Mouse (Mus musculus) large intestine, adult 2 months (tissue): Measurements from ENCODE around the gene Psip1. TPM values are rescaled to one million over a fixed set of nuclear protein-coding genes. Genes with fewer than 3 reads are reported as not detected.
"Not testable (repeated sequence)": the region's sequence is repeated elsewhere in the genome, so short reads cannot be mapped to it uniquely, and the experiment has no call there.

Experiments used
- DNase-seq: peaks from one replicate; pipeline ENCODE4 v3.0.0-alpha.2; 2012; ENCODE audit warnings: low read depth, low spot score
- WGBS: fragments of 180-500 bp; shearing (Covaris S2); methylation state at CpG from one replicate; pipeline ENCODE4 v1.1.7; 2018; 5-methylcytosine and 5-hydroxymethylcytosine counted together
- polyA plus RNA-seq: library from polyadenylated mRNA; depleted of rRNA; stranded (reverse); fragments of >200 nt; gene quantifications from 2 replicates; pipeline ENCODE4 v1.2.3, GENCODE M21; 2012

Gene Psip1
- polyA plus RNA-seq, 1 experiment = 6.3 TPM

DNA sequence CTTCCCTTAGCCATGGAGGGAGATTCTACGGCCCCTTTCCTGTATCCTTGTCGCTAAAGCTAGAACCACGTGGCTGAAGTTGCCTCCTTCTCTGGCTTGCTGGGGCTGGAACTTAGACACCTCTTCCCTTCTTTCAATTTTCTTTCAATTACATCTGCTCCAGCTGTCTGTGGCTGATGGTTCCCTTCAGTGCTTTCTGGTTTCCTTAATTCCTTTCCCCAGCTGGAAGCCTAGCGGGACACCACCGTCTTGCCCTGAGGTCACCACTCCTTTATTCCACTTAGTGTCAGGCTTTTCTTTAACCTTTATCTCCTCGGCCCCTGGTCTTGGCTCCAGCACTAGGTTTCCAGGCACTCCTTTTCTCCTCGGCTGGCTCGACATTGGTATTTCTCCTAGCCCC is 24.8 kb upstream of the Psip1 start:
- WGBS = 82% methylated on average over 8 of the region's 8 CpGs

DNA sequence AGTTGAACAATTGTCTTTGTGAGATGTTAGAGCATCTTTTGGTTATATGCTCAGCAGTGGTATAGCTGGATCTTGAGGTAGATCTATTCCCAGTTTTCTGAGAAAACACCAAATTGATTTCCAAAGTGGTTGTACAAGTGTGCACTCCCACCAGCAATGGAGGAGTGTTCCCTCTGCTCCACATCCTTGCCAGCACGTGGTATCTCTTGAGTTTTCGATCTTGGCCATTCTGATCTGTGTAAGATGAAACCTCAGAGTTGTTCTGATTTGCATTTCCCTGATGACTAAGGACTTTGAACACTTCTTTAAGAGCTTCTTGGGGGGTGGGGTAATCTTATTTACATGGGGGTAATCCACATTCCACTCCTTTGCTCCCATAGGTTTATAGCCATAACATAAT is 23.3 kb upstream of the Psip1 start:
- 29% methylated on average over 2 of the region's 2 CpGs for whole genome bisulfite sequencing
- DNase-seq = no peak

More for the DNA sequence above, 24.8 kb upstream of the Psip1 start:
- no peak for DNase-seq

DNA sequence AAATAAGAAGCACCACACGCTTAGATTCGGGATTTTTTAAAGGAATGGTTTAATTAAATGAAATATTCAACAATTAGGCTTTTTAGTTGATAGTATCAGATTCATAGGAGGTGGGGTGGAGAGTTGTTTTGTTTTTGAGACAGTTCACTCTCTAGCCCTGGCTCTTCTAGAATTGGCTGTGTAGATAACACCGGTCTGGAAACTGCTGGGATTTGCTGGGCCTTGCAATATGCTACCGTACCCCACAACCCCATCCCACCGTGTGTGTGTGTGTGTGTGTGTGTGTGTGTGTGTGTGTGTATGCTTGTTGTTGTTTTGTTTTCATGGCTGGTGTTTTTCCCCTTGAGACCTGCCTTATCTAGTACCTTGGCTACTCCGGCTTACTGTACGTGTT is 14.8 kb upstream of the Psip1 start:
- no peak for DNase-seq
- WGBS = 54% methylated on average over 7 of the region's 7 CpGs

DNA sequence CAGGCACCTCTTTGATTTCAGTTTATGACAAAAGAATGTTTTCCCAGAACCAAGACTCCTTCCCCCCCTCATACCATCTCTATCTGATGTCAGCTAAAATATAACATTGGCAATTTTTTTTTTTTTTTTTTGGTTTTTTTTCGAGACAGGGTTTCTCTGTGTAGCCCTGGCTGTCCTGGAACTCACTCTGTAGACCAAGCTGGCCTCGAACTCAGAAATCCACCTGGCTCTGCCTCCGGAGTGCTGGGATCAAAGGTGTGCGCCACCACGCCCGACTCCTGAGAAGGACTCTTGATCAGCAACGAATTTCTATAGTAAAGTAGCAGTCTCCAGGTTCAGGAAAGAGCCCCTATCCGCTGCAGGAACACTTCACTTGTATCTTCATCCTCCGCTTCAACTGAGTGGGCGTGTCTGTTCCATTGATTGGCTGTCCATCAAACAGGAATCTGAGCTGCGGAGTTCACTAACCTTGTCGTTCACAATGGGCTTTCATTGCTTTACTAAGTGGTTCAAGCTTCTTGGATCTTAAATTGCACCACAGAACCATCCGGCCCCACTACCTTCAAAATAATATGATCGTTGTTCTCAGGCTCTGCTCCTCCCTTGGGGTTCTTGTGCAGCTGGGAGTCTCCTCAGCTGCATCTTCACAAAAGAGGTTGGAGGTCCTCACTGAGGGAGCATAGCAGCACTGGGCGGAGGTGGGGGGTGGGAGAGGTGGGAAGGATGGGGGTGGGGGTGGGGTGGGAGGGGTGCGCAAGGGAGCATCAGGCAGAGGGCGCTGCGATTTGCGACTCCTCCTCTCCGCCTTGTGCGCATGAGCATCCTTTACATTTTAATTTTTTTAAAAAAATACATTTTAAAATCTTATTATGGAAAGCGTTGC is 14.1 kb upstream of the Psip1 start:
- no peak for DNase-seq
- WGBS = 21% methylated on average over 22 of the region's 22 CpGs

DNA sequence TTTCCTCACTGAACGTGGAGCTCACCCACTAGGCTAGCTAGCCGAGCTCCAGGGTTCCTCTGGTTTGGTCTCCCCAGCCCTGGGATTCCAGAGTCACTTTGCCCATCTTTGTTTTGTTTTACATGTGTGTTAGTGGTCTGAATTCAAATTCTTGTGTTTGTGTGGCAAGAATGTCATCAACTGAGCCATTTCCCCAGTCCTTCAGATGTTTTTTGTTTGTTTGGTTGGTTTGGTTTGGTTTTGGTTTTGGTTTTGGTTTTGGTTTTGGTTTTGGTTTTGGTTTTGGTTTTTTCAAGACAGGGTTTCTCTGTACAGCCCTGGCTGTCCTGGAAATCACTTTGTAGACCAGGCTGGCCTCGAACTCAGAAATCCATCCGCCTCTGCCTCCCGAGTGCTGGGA is 10.8 kb upstream of the Psip1 start:
- 87% methylated on average over 5 of the region's 5 CpGs for WGBS
- not testable (repeated sequence) for DNase-seq

DNA sequence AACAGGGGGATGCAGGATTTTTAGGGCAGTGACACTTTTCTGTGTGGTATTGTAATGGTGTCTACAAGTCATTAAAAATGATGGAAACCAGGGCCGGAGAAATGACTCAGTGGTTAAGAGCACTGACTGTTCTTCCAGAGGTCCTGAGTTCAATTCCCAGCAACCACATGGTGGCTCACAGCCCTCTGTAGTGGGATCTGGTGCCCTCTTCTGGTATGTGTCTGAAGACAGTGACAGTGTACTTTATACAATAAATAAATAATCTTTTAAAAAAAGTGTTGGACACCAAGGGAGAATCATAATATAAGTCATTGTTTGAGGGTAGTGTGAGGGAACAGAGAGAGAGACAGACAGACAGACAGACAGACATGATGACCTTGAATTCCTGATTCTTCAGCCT is 6.9 kb upstream of the Psip1 start:
- DNase-seq = no peak
- whole genome bisulfite sequencing = 86% methylated on average over 1 of the region's 1 CpGs

DNA sequence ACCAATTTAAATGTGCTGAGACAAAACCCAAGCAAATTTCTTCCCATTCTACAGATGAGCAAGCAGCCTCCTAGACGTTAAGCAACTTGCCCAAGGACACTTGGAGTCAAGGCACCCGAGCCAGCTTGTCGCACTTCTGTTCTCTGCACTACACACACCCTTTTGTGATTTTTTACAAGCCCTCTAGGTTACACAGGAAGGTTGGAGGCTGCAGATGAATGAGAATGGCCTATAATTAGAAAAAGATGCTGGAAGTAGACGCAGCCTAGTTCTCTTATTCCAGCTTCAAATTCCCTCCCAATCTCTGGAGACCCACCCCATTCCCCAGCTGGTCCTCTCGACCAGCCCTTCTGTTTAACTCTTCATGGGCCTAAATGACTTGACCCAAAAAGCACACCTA is 2.9 kb upstream of the Psip1 start:
- no peak for DNase-seq
- WGBS = 37% methylated on average over 5 of the region's 5 CpGs

DNA sequence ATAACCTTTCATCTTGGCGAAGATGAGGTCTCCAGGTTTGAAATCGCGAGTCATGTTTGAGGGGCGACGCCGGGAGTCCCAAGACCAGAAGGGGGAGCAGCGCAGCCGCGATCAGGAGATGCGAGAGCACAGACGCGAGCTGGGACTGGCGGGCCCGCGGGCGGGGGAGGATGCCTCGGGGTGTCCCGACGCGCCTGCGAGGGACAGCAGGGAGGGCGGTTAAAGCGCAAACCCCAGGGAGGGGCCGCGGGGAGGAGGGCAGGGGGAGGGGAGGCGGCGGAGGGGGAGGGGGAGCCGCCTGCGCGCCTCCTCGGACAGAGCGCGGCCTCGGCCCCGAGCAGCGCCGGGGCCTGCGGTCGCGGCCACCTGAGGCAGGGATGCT is 533 bp downstream of the Psip1 start:
- 2% methylated on average over 28 of the region's 40 CpGs for WGBS
- peak; percentile 18 for DNase-seq

DNA sequence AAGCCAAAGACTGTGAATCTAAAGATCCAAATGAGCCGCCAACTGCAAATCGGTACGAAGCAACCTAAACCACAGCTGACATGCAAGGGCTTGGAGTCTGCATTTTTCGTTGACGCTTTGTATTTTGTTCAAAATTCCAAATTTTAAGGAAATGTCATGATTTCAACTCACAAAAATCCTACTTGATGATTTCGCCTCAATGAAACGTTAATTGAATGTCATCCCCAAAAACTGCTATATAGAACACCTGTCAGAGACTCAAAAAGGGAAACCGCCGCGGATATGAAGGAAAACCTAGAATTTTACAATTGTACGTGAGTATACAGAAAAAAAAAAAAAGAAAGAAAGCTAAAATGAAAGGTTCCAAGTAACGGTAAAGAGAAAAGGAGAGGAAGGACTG is 1.0 kb downstream of the Psip1 start:
- WGBS = 30% methylated on average over 12 of the region's 12 CpGs
- DNase-seq = no peak

DNA sequence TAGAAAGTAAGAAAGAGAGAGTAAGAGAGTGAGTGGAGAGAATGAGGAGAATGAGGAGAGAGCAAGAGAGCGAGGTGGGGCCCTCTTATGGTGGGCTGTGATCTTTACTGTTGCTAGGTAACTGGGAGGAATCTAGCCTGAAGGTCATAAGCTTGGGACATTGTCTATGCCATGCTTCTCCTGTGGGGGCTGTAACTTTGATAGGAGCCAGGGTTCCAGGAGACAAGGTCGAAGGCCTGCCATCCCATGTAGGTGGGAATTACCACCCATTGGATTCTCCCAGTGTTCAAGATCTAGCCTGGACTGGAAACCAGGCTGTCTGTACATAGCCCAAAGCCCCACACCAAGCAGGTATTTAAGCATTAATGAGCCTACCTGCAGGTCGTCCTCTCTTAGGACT is 18.1 kb downstream of the Psip1 start:
- 87% methylated on average over 3 of the region's 3 CpGs for WGBS

DNA sequence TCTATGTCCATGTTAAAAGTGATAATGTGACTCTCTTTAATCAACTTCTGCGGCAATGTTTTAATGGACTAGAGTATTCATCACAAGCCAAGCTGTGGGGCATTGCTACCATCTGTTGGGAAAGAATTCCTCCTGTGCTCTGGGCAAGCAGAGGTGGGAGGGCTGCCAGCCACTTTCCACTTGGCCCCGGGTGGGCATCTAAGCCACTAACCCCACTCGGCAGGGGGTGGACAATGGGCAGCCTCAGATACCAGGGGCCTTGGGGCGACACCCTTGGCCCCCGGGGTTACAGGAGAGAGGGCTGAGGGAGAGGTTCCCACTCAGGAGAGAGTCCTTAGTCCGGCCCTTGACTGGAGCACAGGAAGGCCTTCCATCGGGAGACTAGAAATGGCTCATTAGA is 18.6 kb downstream of the Psip1 start:
- 87% methylated on average over 7 of the region's 7 CpGs for WGBS
- DNase-seq = no peak

More for the DNA sequence above, 18.1 kb downstream of the Psip1 start:
- no peak for DNase-seq

DNA sequence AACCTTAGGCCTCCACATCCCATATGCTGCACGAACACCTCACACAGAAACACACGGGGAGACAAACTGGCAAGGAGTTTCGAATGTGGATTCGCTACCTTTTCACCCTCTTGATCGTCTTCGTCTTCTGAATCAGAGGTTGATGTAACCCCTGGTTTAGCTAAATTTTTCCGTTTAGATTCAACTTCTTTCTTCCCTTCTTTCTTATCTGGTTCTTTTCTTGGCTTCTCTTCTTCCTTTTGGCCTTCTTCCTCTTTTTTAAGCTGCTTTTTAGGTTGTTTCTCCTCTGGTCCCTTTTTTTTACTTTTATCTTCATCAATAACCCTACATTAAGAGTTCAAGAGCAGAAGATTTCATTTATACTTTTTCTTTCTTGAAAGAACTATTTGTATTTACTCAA is 21.4 kb downstream of the Psip1 start:
- DNase-seq = no peak
- WGBS = 89% methylated on average over 7 of the region's 7 CpGs

DNA sequence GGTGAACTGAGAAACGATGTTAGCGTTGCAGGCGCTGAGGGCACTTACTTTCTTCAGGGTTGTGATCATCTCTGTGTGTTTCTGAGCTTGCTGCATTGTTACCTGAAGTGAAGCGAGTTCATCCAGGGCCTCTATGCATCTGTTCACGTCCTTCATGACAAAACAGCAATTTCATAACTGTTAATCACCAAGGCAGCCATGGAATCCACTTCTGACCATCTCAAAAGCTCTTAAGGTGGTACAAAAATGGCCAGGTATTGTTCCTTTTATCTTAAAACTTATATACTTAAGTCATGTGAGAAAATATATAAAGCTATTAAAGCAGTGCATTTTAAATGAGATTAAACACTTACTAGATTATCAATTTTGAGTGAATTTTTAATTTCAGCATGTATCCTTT is 26.2 kb downstream of the Psip1 start:
- WGBS = 90% methylated on average over 5 of the region's 5 CpGs
- no peak for DNase-seq

DNA sequence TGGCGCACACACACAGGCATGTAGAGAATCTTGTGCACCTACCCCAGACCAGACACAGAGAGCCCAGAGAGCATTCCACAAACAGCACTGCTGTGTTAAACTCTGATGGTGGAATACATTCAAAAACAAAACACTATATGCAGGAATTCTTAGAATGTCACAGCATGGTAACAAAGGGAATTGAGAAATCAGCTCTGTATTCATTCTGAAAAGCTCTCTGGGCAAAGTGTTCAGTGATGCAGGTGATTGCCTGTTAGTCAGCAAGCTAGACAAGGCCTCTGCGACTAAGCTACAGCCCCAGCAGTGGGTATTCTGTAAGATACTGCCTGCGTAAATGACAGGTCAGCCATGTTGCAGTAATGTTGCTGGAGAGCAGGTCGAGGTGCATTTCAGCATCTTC is 35.5 kb downstream of the Psip1 start:
- DNase-seq = no peak
- WGBS = 92% methylated on average over 4 of the region's 4 CpGs

DNA sequence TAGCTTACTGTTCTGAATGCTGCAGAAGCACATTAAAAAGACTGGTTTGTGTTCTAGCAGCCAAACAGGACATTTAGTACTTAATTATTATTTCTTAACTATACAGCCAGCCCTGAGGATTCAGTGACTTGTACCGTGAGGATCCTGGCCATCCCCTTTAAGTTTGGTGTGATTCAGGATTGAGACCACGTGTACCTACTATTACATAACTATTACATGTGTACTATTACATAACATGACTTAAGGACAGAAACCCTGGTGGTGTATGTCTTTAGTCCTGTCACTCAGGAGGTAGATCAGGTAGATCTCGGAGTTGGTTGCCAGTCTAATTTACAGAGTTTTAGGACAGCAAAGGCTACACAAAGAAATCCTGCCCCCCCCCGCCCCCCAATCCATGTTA is 45.2 kb downstream of the Psip1 start:
- no peak for DNase-seq
- 89% methylated on average over 4 of the region's 4 CpGs for WGBS

DNA sequence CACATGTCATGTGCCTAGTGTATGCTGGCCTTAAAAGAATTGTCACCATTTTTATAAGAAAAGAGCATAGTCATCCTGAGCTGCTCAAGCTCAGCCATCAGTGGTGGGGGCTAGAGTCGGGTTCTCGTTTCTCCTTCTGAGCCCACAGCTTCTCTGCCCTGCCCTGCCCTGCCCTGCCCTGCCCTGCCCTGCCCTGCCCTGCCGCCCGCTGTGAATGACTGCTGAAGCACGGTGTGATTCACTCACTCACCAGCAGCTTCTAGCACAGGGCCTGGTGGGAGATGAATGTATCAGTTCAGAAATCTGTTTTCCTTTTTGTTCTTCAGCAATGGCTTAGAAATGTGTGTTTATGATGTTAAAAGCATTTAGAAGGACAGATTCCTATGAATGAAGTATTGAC is 47.2 kb downstream of the Psip1 start:
- WGBS = 28% methylated on average over 5 of the region's 5 CpGs
- no peak for DNase-seq

DNA sequence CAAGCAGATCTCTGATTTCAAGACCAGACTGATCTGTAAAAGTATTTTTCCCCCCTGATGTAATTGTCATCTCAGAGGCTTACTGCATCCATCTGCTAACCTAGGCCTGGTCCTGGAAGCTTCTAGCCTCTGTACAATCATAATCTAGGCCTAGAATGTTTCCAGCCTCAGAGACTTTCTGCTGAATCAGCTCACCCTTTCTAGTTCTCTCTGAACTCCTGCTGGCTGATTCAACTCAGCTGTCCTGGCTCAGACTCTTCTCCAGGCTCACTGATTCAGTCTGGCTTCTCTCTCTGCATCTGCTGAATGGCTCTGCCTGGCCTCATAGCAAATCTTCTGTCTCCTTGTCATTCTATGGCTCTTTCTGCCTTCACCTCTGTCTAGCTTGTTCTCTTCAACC is 48.1 kb downstream of the Psip1 start:
- no peak for DNase-seq

DNA sequence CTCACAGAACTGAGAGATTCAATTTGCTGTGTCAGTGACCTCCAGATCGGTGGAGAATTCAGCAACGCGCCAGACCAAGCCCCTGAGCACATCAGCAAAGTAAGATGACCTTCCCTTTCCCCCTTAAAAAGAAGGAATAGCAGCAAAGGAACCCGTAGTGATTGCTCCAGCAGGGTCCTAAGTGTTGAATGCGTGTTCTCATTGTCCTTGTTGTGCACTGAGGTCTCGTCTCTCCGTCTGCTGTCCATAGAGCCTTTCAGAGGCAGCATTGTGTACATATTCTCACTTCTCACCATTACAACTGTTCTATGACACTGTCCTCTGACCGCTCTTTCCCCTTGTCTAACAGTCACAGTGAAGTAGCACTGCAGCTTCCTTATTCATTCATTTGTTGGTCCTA is 49.9 kb downstream of the Psip1 start:
- DNase-seq = no peak
- 93% methylated on average over 8 of the region's 8 CpGs for WGBS

DNA sequence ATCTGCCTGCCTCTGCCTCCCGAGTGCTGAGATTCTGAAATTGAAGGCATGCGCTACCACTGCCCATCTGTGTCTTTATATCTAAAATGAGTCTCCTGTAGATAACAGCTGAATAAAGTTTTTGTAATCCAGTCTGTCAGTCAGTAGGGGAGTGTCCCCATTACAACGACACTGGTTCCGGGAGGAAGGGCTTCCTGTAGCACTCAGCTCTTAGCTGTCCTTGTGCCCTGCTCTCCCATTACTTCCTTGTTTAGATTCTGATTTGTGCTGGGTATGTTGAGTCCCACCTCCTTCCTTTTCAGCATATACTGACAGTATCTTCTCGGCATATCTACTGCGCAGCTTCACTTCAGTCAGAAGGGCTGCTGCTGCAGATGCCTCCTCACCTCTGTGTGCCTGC is 53.4 kb downstream of the Psip1 start:
- WGBS = 71% methylated on average over 6 of the region's 6 CpGs
- no peak for DNase-seq

DNA sequence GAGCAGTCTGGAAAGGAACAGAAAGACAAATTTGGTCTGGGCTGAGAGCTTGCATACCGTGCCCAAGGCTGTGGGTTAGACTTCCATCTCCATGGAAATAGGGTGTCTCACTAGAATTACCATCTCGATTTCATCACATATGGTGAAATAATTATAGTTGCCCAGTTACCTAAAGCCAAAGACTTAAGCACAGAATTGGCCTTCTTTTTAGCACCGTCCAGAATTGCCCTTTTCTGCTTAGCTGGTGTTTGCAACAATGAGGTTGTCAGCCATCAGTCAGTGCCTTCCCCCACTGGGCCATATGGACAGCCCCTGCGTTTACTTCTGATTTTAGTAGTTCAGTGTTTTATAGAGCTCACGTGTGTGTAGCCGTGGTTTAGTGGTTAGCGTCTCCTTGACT is 54.3 kb downstream of the Psip1 start:
- WGBS = 95% methylated on average over 7 of the region's 7 CpGs

DNA sequence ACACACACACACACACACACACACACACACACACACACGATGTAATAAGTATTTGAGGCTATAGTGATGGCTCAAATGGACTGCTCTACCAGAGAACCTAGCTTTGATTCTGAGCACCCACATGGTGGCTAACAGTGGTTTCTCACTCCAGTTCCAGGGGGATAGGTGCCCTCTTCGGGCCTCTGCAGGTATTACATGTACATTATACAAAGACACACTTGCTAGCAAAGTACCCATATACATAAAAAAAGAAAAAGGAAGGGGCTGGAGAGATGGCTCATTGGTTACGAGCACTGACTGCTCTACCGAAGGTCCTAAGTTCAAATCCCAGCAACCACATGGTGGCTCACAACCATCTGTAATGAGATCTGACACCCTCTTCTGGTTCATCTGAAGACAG is 57.4 kb downstream of the Psip1 start:
- no peak for DNase-seq
- 94% methylated on average over 4 of the region's 4 CpGs for WGBS

More for the DNA sequence above, 54.3 kb downstream of the Psip1 start:
- DNase-seq = no peak

DNA sequence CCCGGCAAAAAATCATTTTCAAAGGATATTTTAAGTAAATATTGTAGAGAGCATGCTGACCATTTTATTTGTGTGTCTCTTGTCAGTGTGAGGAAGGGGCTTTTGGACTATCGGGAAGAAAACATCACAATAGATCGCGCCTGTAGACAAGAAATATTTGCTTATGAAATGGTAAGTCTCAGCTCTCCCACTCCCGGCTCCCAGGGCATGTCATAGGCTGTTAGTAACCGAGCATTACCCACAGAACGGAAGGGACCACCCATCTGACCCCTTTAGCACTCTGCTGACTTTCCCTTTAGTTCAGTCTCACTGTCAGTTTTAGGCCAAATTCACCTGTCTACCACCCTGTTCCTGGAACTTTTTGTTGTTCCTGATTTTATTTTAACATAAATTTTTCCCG is 58.6 kb downstream of the Psip1 start:
- no peak for DNase-seq
- 97% methylated on average over 8 of the region's 8 CpGs for WGBS
